In the genomic region with DNA sequence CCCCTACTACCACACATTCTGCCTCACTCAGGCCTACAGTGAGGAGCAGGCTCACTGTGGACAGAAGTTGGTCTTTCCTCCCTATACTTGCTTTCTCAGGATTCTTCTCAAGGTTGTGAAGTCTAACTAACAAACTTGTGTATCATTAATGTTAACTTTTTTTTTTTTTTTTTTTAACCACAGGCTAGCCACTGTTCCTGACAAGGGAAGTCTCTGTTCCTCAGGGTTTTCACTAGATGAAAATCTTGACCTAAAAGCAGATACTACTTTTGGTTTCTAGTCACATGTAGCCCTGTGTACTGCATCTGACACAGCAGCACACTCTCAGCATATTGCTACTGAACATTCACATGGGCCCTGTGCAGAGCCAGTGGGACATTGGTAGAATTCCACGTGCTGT, we compare ENCODE assay signal across 23 mouse cellular contexts.
"Had no signal": no experiment of that assay in that cellular context is flagged by ENCODE, and none has a peak within 500 bp of the region (broad histone marks: within the 10 kb centered on the region; RNA-seq: fewer than 3 reads in every experiment).

No protein-coding gene starts in this region.

- H3K36me3 ChIP-seq: embryonic facial prominence, embryonic 10.5 days; embryonic facial prominence, embryonic 12.5 days; embryonic facial prominence, embryonic 13.5 days; embryonic facial prominence, embryonic 15.5 days; forebrain, embryonic 10.5 days; forebrain, embryonic 12.5 days; forebrain, embryonic 15.5 days; heart, embryonic 10.5 days had no signal

- DNase-seq: cerebellum, postnatal 10 days; cerebellum, postnatal 14 days; cerebellum, postnatal 25 days; cerebellum, postnatal 36 days; embryo, embryonic 11 days; gastrocnemius, postnatal 10 days; gastrocnemius, postnatal 14 days; gastrocnemius, postnatal 25 days; gastrocnemius, postnatal 36 days had no signal

- H3K9me3 ChIP-seq: embryonic facial prominence, embryonic 10.5 days; embryonic facial prominence, embryonic 12.5 days; embryonic facial prominence, embryonic 13.5 days; embryonic facial prominence, embryonic 15.5 days; forebrain, embryonic 10.5 days; forebrain, embryonic 12.5 days; forebrain, embryonic 13.5 days; forebrain, embryonic 15.5 days; heart, embryonic 10.5 days had no signal

- H3K27ac ChIP-seq: embryonic facial prominence, embryonic 10.5 days; embryonic facial prominence, embryonic 12.5 days; embryonic facial prominence, embryonic 13.5 days; embryonic facial prominence, embryonic 15.5 days; forebrain, embryonic 10.5 days; forebrain, embryonic 12.5 days; forebrain, embryonic 13.5 days; forebrain, embryonic 15.5 days; gastrocnemius, adult 2 months; heart, adult 2 months; heart, embryonic 10.5 days had no signal

- H3K4me2 ChIP-seq: embryonic facial prominence, embryonic 12.5 days; embryonic facial prominence, embryonic 13.5 days; embryonic facial prominence, embryonic 15.5 days; forebrain, embryonic 12.5 days; forebrain, embryonic 13.5 days; forebrain, embryonic 15.5 days; heart, embryonic 11.5 days had no signal

- H3K9ac ChIP-seq: embryonic facial prominence, embryonic 12.5 days; embryonic facial prominence, embryonic 13.5 days; embryonic facial prominence, embryonic 15.5 days; forebrain, embryonic 12.5 days; forebrain, embryonic 13.5 days; forebrain, embryonic 15.5 days; forebrain, postnatal 0 days had no signal

- H3K27me3 ChIP-seq: embryonic facial prominence, embryonic 12.5 days; embryonic facial prominence, embryonic 13.5 days; embryonic facial prominence, embryonic 15.5 days; forebrain, embryonic 12.5 days; forebrain, embryonic 13.5 days; forebrain, embryonic 15.5 days had no signal

- H3K4me3 ChIP-seq: embryonic facial prominence, embryonic 10.5 days; embryonic facial prominence, embryonic 12.5 days; embryonic facial prominence, embryonic 13.5 days; embryonic facial prominence, embryonic 15.5 days; erythroblast, embryonic 14.5 days; forebrain, embryonic 10.5 days; forebrain, embryonic 12.5 days; forebrain, embryonic 13.5 days; forebrain, embryonic 15.5 days; gastrocnemius, adult 2 months; heart, adult 2 months; heart, embryonic 10.5 days had no signal
